Mouse (Mus musculus) liver, embryonic 11.5 days (tissue): ENCODE data around the gene Lrg1. TPM values are rescaled to one million over a fixed set of nuclear protein-coding genes. Genes with fewer than 3 reads are reported as not detected.
A peak's percentile ranks its signal among the peaks of the same experiment; 100 is the strongest.

ENCODE experiments used
- ATAC-seq: fragments of 200-750 bp; cut with Nextera tagmentation; replicated peaks from 2 replicates; pipeline ENCODE4 v1.8.0; 2017; ENCODE audit warnings: moderate number of reproducible peaks, mild to moderate bottlenecking, moderate TSS enrichment, moderate library complexity; ENCODE audit not compliant: low FRiP score
- DNase-seq: peaks from one replicate; pipeline ENCODE4 v3.0.0-alpha.2; 2017; ENCODE audit warnings: low spot score
- H3K27ac ChIP-seq: fragments of 300-500 bp; sonication (generic); 2 replicates; pipeline ENCODE4 v1.5.1; 2014; ENCODE audit warnings: mild to moderate bottlenecking, low read depth, low read length, control low read depth
- H3K27me3 ChIP-seq: fragments of 300-500 bp; sonication (generic); replicated peaks from 2 replicates; pipeline ENCODE4 v1.6.1; 2014; ENCODE audit warnings: low read length, mixed read lengths; ENCODE audit not compliant: control insufficient read depth, insufficient read depth
- H3K36me3 ChIP-seq: fragments of 300-500 bp; sonication (generic); 2 replicates; pipeline ENCODE4 v1.6.1; 2014; ENCODE audit warnings: mild to moderate bottlenecking, low read length, moderate library complexity, mixed read lengths; ENCODE audit not compliant: control insufficient read depth, insufficient read depth
- H3K4me1 ChIP-seq: fragments of 300-500 bp; sonication (generic); replicated peaks from 2 replicates; pipeline ENCODE4 v1.6.1; 2014; ENCODE audit warnings: low read length, mixed read lengths; ENCODE audit not compliant: control insufficient read depth, insufficient read depth
- H3K4me2 ChIP-seq: fragments of 300-500 bp; sonication (generic); 2 replicates; pipeline ENCODE4 v1.6.1; 2014; ENCODE audit warnings: mild to moderate bottlenecking, control low read depth, moderate library complexity
- H3K4me3 ChIP-seq: fragments of 300-500 bp; sonication (generic); 2 replicates; pipeline ENCODE4 v1.5.1; 2014; ENCODE audit warnings: low read depth, low read length, control low read depth
- H3K9ac ChIP-seq: fragments of 300-500 bp; sonication (generic); 2 replicates; pipeline ENCODE4 v1.6.1; 2014; ENCODE audit warnings: low read depth, low read length, control low read depth
- H3K9me3 ChIP-seq: fragments of 300-500 bp; sonication (generic); 2 replicates; pipeline ENCODE4 v1.6.1; 2016; ENCODE audit warnings: low read length, inconsistent platforms, mixed read lengths; ENCODE audit not compliant: control insufficient read depth
- WGBS: fragments of 180-500 bp; shearing (Covaris S2); extraction: QIAGEN DNeasy Blood & Tissue Kit; methylation state at CpG from one replicate; pipeline ENCODE4 v1.1.7; 2014; 5-methylcytosine and 5-hydroxymethylcytosine counted together
- polyA plus RNA-seq: library from polyadenylated mRNA; unstranded; fragments of >200 nt; fragmentation: Nextera tagmentation; extraction: Ambion mirVana; gene quantifications from 2 replicates; pipeline ENCODE4 v1.2.1, GENCODE M21; 2014

The Lrg1 gene
- 0.23 and 0.34 TPM in 2 replicates for polyA plus RNA-seq

- Histone ChIP-seq H3K4me1 (peaks cover 10% of the 10 kb centered on the region; the same call in 1 of the 2 replicates), H3K9ac (no peak within 1 kb of the TSS), H3K27ac (no peak within 1 kb of the TSS), H3K36me3 (no peaks in the 10 kb centered on the region), H3K27me3 (peaks cover 76% of the 10 kb centered on the region), H3K9me3 (peaks cover 7% of the 10 kb centered on the region), H3K4me3 (no peak within 1 kb of the TSS), H3K4me2 (no peak within 1 kb of the TSS)
- no peak for DNase-seq
- 46% methylated on average over 2 of the region's 2 CpGs for WGBS
- ATAC-seq = no peak
Measured at GRCm38 (mm10) chr17:56121826-56122225, at the start of gene Lrg1. Gene Lrg1 (minus strand): TSS chr17:56122001.

GRCm38 (mm10) chr17:56171456-56171855 is 49.7 kb upstream of the Lrg1 start:
- no peaks in the 10 kb centered on the region for H3K9me3 ChIP-seq
- DNase-seq (no peak), ATAC-seq (no peak)
- no peak overlapping the region for H3K27ac ChIP-seq
- peaks cover 10% of the 10 kb centered on the region for H3K36me3 ChIP-seq
- WGBS = 83% methylated on average over 9 of the region's 9 CpGs
- no peak overlapping the region for H3K4me3 ChIP-seq
- no peaks in the 10 kb centered on the region for H3K27me3 ChIP-seq
- no peak overlapping the region for H3K9ac ChIP-seq
- no peak overlapping the region for H3K4me2 ChIP-seq
- peaks cover 2% of the 10 kb centered on the region for H3K4me1 ChIP-seq

GRCm38 (mm10) chr17:56170636-56171035 is 48.8 kb upstream of the Lrg1 start:
- WGBS = 70% methylated on average over 10 of the region's 10 CpGs
- Histone ChIP-seq H3K27me3 (no peaks in the 10 kb centered on the region), H3K9me3 (no peaks in the 10 kb centered on the region), H3K4me2 (0 out of 2 replicates have a peak overlapping the region, but pooled peaks have one; percentile 12), H3K4me1 (peaks cover 2% of the 10 kb centered on the region), H3K9ac (no peak overlapping the region), H3K4me3 (no peak overlapping the region), H3K27ac (0 out of 2 replicates have a peak overlapping the region, but pooled peaks have one; percentile 11), H3K36me3 (peaks cover 7% of the 10 kb centered on the region; the same call in 1 of the 2 replicates)
- no peak for DNase-seq
- ATAC-seq = no peak

DNA sequence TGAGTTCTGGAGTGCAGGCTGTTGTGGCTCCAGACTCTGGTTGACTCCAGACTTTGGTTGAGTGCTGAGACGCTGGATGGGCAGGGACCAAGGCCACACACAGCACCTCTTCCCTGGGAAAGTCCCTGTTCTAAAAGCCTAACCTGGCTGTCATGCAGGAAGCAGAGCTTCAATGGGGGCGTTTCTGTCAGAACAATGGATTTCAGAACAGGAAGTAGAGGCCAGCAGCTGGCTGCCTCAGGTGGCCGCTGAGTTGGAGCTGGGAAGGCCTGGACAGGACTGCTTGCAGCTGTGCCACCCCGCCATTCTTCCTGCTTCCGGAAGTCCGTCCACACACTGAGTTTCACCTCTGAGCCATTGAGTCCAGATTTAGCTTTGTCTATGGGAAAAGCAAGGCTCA is 48.0 kb upstream of the Lrg1 start:
- H3K4me1 ChIP-seq = peaks cover 2% of the 10 kb centered on the region
- 54% methylated on average over 6 of the region's 6 CpGs for WGBS
- 0 out of 2 replicates have a peak overlapping the region, but pooled peaks have one; percentile 11 for H3K27ac ChIP-seq
- H3K9ac ChIP-seq = no peak overlapping the region; the same call in 1 of the 2 replicates
- peaks cover 1% of the 10 kb centered on the region; the same call in 1 of the 2 replicates for H3K36me3 ChIP-seq
- H3K27me3 ChIP-seq = no peaks in the 10 kb centered on the region
- DNase-seq = no peak
- H3K4me2 ChIP-seq = no peak overlapping the region
- H3K4me3 ChIP-seq = no peak overlapping the region
- no peaks in the 10 kb centered on the region for H3K9me3 ChIP-seq
- ATAC-seq = 0 out of 2 replicates have a peak, but pooled peaks have one; percentile 26

DNA sequence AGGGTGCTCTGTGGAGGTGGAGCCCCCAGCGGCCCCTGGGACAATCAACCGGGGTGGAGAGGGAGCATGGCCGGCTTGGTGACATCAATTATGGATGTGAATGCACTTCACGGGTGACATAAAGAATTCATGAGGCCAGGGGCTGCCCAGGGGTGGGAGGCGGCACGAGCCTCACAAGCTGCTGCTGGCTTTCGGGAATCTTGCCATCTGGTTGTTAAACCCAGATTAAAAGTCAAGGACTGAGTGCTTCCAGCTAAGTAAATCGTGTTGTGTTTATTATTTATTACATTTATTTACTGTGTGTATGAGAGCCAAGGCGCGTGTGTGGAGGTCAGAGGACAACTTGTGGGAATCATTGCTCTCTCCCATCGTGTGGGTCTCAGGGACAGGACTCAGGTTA is 43.9 kb upstream of the Lrg1 start:
- Histone ChIP-seq H3K4me1 (peaks cover 10% of the 10 kb centered on the region), H3K4me2 (no peak overlapping the region), H3K27ac (no peak overlapping the region), H3K9ac (no peak overlapping the region), H3K36me3 (no peaks in the 10 kb centered on the region), H3K4me3 (no peak overlapping the region), H3K9me3 (no peaks in the 10 kb centered on the region), H3K27me3 (no peaks in the 10 kb centered on the region; the same call in 1 of the 2 replicates)
- no peak for DNase-seq
- 76% methylated on average over 11 of the region's 11 CpGs for WGBS
- no peak for ATAC-seq

GRCm38 (mm10) chr17:56164510-56164909 is 42.7 kb upstream of the Lrg1 start:
- no peaks in the 10 kb centered on the region; the same call in 1 of the 2 replicates for H3K27me3 ChIP-seq
- H3K9ac ChIP-seq = no peak overlapping the region
- no peaks in the 10 kb centered on the region for H3K9me3 ChIP-seq
- DNase-seq = no peak
- no peak for ATAC-seq
- H3K27ac ChIP-seq = no peak overlapping the region
- no peak overlapping the region for H3K4me3 ChIP-seq
- 65% methylated on average over 3 of the region's 3 CpGs for WGBS
- H3K4me2 ChIP-seq = no peak overlapping the region
- H3K4me1 ChIP-seq = peaks cover 7% of the 10 kb centered on the region
- no peaks in the 10 kb centered on the region for H3K36me3 ChIP-seq

- no peak overlapping the region for H3K9ac ChIP-seq
- no peak for ATAC-seq
Measured at GRCm38 (mm10) chr17:56163523-56164102, 41.8 kb upstream of the Lrg1 start.

DNA sequence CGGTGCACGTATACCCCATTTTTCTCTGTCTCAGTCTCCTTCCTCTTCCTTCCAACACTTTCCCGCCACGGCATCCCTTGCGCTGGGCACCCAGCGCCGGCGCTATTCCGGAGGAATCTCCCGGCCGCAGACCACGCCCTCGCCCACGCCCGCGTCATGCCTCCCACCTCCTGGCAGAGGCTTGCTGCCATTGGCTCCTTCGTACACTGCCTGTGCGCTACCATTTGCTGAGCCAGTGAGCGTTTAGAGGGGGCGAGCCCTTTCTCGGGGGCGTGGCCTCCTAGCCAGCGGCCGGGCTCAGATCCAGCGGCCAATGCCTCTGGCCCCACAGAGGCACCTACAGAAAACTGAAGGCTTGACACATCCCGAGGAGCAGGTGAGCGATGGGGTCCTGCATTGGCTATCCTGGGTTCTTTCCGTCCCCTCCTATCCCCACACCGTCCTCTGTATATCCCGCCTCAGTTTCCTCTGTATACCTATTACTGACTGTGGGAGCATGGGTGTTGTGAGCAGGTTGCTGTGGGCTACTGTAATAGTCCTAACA is 40.5 kb upstream of the Lrg1 start, which contains the start of gene Tnfaip8l1:
Gene Tnfaip8l1, plus strand, starts transcription at position 247 of the 544 bp plus-strand sequence.
- Histone ChIP-seq H3K4me1 (peaks cover 7% of the 10 kb centered on the region), H3K36me3 (no peaks in the 10 kb centered on the region), H3K9me3 (no peaks in the 10 kb centered on the region), H3K27ac (peak within 1 kb of the TSS; percentile 4; the same call in 1 of the 2 replicates), H3K4me2 (peak within 1 kb of the TSS; percentile 82), H3K9ac (peak within 1 kb of the TSS; percentile 60), H3K4me3 (peak within 1 kb of the TSS; percentile 52), H3K27me3 (peaks cover 11% of the 10 kb centered on the region)
- under 1% methylated on average over 30 of the region's 30 CpGs for WGBS
- ATAC-seq (peak; percentile 96), DNase-seq (peak; percentile 89)

More at GRCm38 (mm10) chr17:56163523-56164102, 41.8 kb upstream of the Lrg1 start:
- DNase-seq = no peak
- Histone ChIP-seq H3K4me2 (no peak overlapping the region), H3K4me1 (peaks cover 7% of the 10 kb centered on the region), H3K4me3 (no peak overlapping the region), H3K27ac (no peak overlapping the region), H3K27me3 (no peaks in the 10 kb centered on the region; the same call in 1 of the 2 replicates), H3K36me3 (no peaks in the 10 kb centered on the region), H3K9me3 (no peaks in the 10 kb centered on the region)
- WGBS = 73% methylated on average over 6 of the region's 6 CpGs
